Mouse (Mus musculus) fat pad, adult 2 months (tissue): Measurements from ENCODE around the gene Sgca.
"Not testable (repeated sequence)": the region's sequence is repeated elsewhere in the genome, so short reads cannot be mapped to it uniquely, and the experiment has no call there.

Experiments
- DNase-seq: peaks from one replicate; pipeline ENCODE4 v3.0.0-alpha.2; 2011; ENCODE audit warnings: low read depth, low spot score; ENCODE audit errors: extremely low read depth

Sgca gene

GRCm38 (mm10) chr11:94976199-94976598, at the start of gene Sgca:
TSS of gene Sgca (minus strand) at chr11:94976327.
- no peak for DNase-seq

GRCm38 (mm10) chr11:95025227-95026012, 49.3 kb upstream of the Sgca start:
- no peak for DNase-seq

GRCm38 (mm10) chr11:95024439-95025184, 48.5 kb upstream of the Sgca start:
- no peak for DNase-seq

- no peak for DNase-seq
These were observed 47.4 kb upstream of the Sgca start for GRCm38 (mm10) chr11:95023481-95023880.

GRCm38 (mm10) chr11:95022237-95022992, 46.3 kb upstream of the Sgca start:
- no peak for DNase-seq

GRCm38 (mm10) chr11:95015484-95015883, 39.4 kb upstream of the Sgca start:
- no peak for DNase-seq

GRCm38 (mm10) chr11:95012487-95012886, 36.4 kb upstream of the Sgca start:
- DNase-seq = no peak

GRCm38 (mm10) chr11:95012075-95012474, 35.9 kb upstream of the Sgca start:
- no peak for DNase-seq

- DNase-seq = no peak
These were observed 35.3 kb upstream of the Sgca start for GRCm38 (mm10) chr11:95011416-95011815.

- not testable (repeated sequence) for DNase-seq
These were observed 34.8 kb upstream of the Sgca start for GRCm38 (mm10) chr11:95010841-95011403.

GRCm38 (mm10) chr11:95010141-95010739, 34.1 kb upstream of the Sgca start:
- DNase-seq = no peak

GRCm38 (mm10) chr11:95009629-95010014, 33.5 kb upstream of the Sgca start, which contains the start of gene Samd14:
TSS of gene Samd14 (plus strand) at chr11:95009879.
- DNase-seq = no peak

- DNase-seq = no peak
These were observed 32.8 kb upstream of the Sgca start for GRCm38 (mm10) chr11:95008661-95009628.

GRCm38 (mm10) chr11:95007418-95007817, 31.3 kb upstream of the Sgca start:
- no peak for DNase-seq

- DNase-seq = no peak
These were observed 30.5 kb upstream of the Sgca start for GRCm38 (mm10) chr11:95006525-95007219.

GRCm38 (mm10) chr11:95006038-95006437, 29.9 kb upstream of the Sgca start:
- no peak for DNase-seq

GRCm38 (mm10) chr11:95004937-95005198, 28.7 kb upstream of the Sgca start:
- DNase-seq = no peak

GRCm38 (mm10) chr11:95004136-95004936, 28.2 kb upstream of the Sgca start:
- DNase-seq = no peak
